Mouse (Mus musculus) kidney, adult 2 months (tissue): ENCODE results near the gene Mrps35. TPM values are rescaled to one million over a fixed set of nuclear protein-coding genes. Genes with fewer than 3 reads are reported as not detected.
A peak's percentile ranks its signal among the peaks of the same experiment; 100 is the strongest.

Experiments used
- DNase-seq: peaks from one replicate; pipeline ENCODE4 v3.0.0; 2021
- H3K27ac ChIP-seq: fragments of 200-500 bp; 2 replicates; pipeline ENCODE4 v1.5.1; 2012; ENCODE audit warnings: low read depth, low read length, control low read depth, inconsistent platforms; ENCODE audit not compliant: insufficient read depth
- H3K27me3 ChIP-seq: fragments of 200-500 bp; replicated peaks from 2 replicates; pipeline ENCODE4 v1.6.1; 2012; ENCODE audit warnings: mild to moderate bottlenecking, moderate library complexity, low read length, inconsistent platforms; ENCODE audit not compliant: control insufficient read depth, insufficient read depth
- H3K36me3 ChIP-seq: fragments of 200-500 bp; 2 replicates; pipeline ENCODE4 v1.6.1; 2012; ENCODE audit warnings: mild to moderate bottlenecking, moderate library complexity, low read length, inconsistent platforms; ENCODE audit not compliant: control insufficient read depth, insufficient read depth
- H3K4me1 ChIP-seq: fragments of 200-500 bp; 2 replicates; pipeline ENCODE4 v1.6.1; 2011; ENCODE audit warnings: low read length; ENCODE audit not compliant: control insufficient read depth, insufficient read depth
- H3K4me3 ChIP-seq: fragments of 200-500 bp; 2 replicates; pipeline ENCODE4 v1.5.1; 2011; ENCODE audit warnings: mild to moderate bottlenecking, low read depth, low read length, control low read depth; ENCODE audit not compliant: insufficient read depth
- CTCF ChIP-seq: fragments of 200-500 bp; conservative IDR thresholded peaks from 2 replicates; pipeline ENCODE4 v1.5.1; 2011; ENCODE audit warnings: low read depth, mild to moderate bottlenecking, control low read depth, low read length, moderate library complexity, mixed read lengths; ENCODE audit not compliant: insufficient read depth, insufficient read length
- POLR2A ChIP-seq: fragments of 200-500 bp; IDR thresholded peaks from one replicate; pipeline ENCODE4 v1.6.1; 2011; ENCODE audit warnings: low read depth, low read length, control low read depth
- WGBS: fragments of 180-500 bp; shearing (Covaris S2); methylation state at CpG from one replicate; pipeline ENCODE4 v1.1.7; 2018; 5-methylcytosine and 5-hydroxymethylcytosine counted together
- polyA plus RNA-seq: library from polyadenylated mRNA; depleted of rRNA; stranded (reverse); fragments of >200 nt; gene quantifications from 2 replicates; pipeline ENCODE4 v1.2.3, GENCODE M21; 2012

The Mrps35 gene
- polyA plus RNA-seq, 1 experiment, result 33.1 TPM

GRCm38 (mm10) chr6:147096934-147097333 is 54.4 kb downstream of the Mrps35 start:
- TF ChIP-seq POLR2A (no peak), CTCF (no peak)
- H3K27ac ChIP-seq, result no peak overlapping the region
- no peaks in the 10 kb centered on the region for H3K36me3 ChIP-seq
- no peak for DNase-seq
- H3K4me3 ChIP-seq, result no peak overlapping the region
- WGBS, result 83% methylated on average over 3 of the region's 3 CpGs
- H3K27me3 ChIP-seq, result no peaks in the 10 kb centered on the region
- peaks cover 24% of the 10 kb centered on the region; the same call in 1 of the 2 replicates for H3K4me1 ChIP-seq

- H3K27me3 ChIP-seq, result no peaks in the 10 kb centered on the region
- no peak overlapping the region for H3K27ac ChIP-seq
- WGBS, result 65% methylated on average over 8 of the region's 8 CpGs
- peaks cover 24% of the 10 kb centered on the region; the same call in 1 of the 2 replicates for H3K4me1 ChIP-seq
- no peak for DNase-seq
- no peaks in the 10 kb centered on the region for H3K36me3 ChIP-seq
- TF ChIP-seq POLR2A (no peak), CTCF (no peak)
- no peak overlapping the region for H3K4me3 ChIP-seq
Measured at GRCm38 (mm10) chr6:147097346-147097929, 54.9 kb downstream of the Mrps35 start.

GRCm38 (mm10) chr6:147099458-147100277 is 57.1 kb downstream of the Mrps35 start:
- 34% methylated on average over 19 of the region's 19 CpGs for WGBS
- Histone ChIP-seq H3K27me3 (no peaks in the 10 kb centered on the region), H3K36me3 (no peaks in the 10 kb centered on the region), H3K27ac (peak overlapping the region; percentile 35; the same call in 1 of the 2 replicates), H3K4me3 (peak overlapping the region; percentile 20; the same call in 1 of the 2 replicates), H3K4me1 (peaks cover 21% of the 10 kb centered on the region; the same call in 1 of the 2 replicates)
- DNase-seq, result peak; percentile 58
- TF ChIP-seq CTCF (no peak), POLR2A (no peak)

GRCm38 (mm10) chr6:147102293-147102692 is 59.7 kb downstream of the Mrps35 start:
- Histone ChIP-seq H3K27ac (no peak overlapping the region), H3K4me3 (no peak overlapping the region), H3K36me3 (no peaks in the 10 kb centered on the region), H3K4me1 (peaks cover 21% of the 10 kb centered on the region; the same call in 1 of the 2 replicates), H3K27me3 (no peaks in the 10 kb centered on the region)
- no peak for DNase-seq
- peak; percentile 54 for TF ChIP-seq CTCF
- no peak for TF ChIP-seq POLR2A
- WGBS, result 76% methylated on average over 3 of the region's 3 CpGs

GRCm38 (mm10) chr6:147105529-147105928 is 63.0 kb downstream of the Mrps35 start:
- H3K36me3 ChIP-seq, result no peaks in the 10 kb centered on the region; the same call in none of the 2 replicates
- H3K27ac ChIP-seq, result no peak overlapping the region
- no peak for DNase-seq
- H3K4me1 ChIP-seq, result no peaks in the 10 kb centered on the region
- TF ChIP-seq POLR2A (no peak), CTCF (no peak)
- no peaks in the 10 kb centered on the region for H3K27me3 ChIP-seq
- H3K4me3 ChIP-seq, result no peak overlapping the region
- 90% methylated on average over 1 of the region's 1 CpGs for WGBS

- no peak overlapping the region for H3K4me3 ChIP-seq
- H3K27me3 ChIP-seq, result no peaks in the 10 kb centered on the region
- no peaks in the 10 kb centered on the region for H3K4me1 ChIP-seq
- 71% methylated on average over 6 of the region's 6 CpGs for WGBS
- no peak overlapping the region for H3K27ac ChIP-seq
- H3K36me3 ChIP-seq, result no peaks in the 10 kb centered on the region; the same call in none of the 2 replicates
- TF ChIP-seq CTCF (no peak), POLR2A (no peak)
- DNase-seq, result peak; percentile 47
Measured at GRCm38 (mm10) chr6:147106716-147107115, 64.2 kb downstream of the Mrps35 start.

GRCm38 (mm10) chr6:147109283-147109682 is 66.7 kb downstream of the Mrps35 start:
- Histone ChIP-seq H3K4me1 (no peaks in the 10 kb centered on the region), H3K36me3 (no peaks in the 10 kb centered on the region; the same call in none of the 2 replicates), H3K27me3 (no peaks in the 10 kb centered on the region), H3K4me3 (no peak overlapping the region), H3K27ac (no peak overlapping the region)
- WGBS, result 79% methylated on average over 7 of the region's 7 CpGs
- DNase-seq, result no peak
- TF ChIP-seq CTCF (no peak), POLR2A (no peak)
